Mouse (Mus musculus): Measurements from ENCODE around the gene Cox4i1.

- TF ChIP-seq POLR2A (IDR thresholded peaks at IDR 0.05; ENCODE audit: insufficient read depth, low read depth, low read length), result no peak
- no peak for TF ChIP-seq CTCF (IDR thresholded peaks at IDR 0.05)
- 0 out of 2 replicates have a peak, but pooled peaks have one; percentile 8 for TF ChIP-seq EP300 (IDR thresholded peaks at IDR 0.05; ENCODE audit: insufficient read depth, low read depth, low read length)
Observed at GRCm38 (mm10) chr8:120699565-120699964, 31.5 kb downstream of the Cox4i1 start.
